In genomic region chr5:108458706-108459105, GRCm38 (mm10) we compare ENCODE assay signal across 14 mouse cellular contexts. TPM values are rescaled to one million over a fixed set of nuclear protein-coding genes. Genes with fewer than 3 reads are reported as not detected.
A peak's percentile ranks its signal among the peaks of the same experiment; 100 is the strongest.
DNase-seq lines count a peak whose midpoint lies in the region.
"Had no signal": no experiment of that assay in that cellular context is flagged by ENCODE, and none has a peak within 500 bp of the region (broad histone marks: within the 10 kb centered on the region; RNA-seq: fewer than 3 reads in every experiment).

No protein-coding gene starts in this region.

- intact Hi-C loops in left cerebral cortex, postnatal 14 days (cut with DNase I): no loop called here

- DNase-seq in heart, adult 11 months: peak; percentile 62
- DNase-seq in heart, adult 18-20 months: no peak
- peak; percentile 3 for DNase-seq in urinary bladder, postnatal 10 days (ENCODE audit: low spot score)
- no peak for DNase-seq in urinary bladder, postnatal 36 days (ENCODE audit: low spot score in 2 of 2)
- DNase-seq in thymus, postnatal 14 days: peak; percentile 63
- DNase-seq in adrenal gland, postnatal 10 days: no peak
- no peak for DNase-seq in embryo, embryonic 10 days (ENCODE audit: low spot score)
- DNase-seq in left cerebral cortex, postnatal 14 days (ENCODE audit: low spot score in 2 of 2): no peak
- DNase-seq: adrenal gland, adult 2 months; adrenal gland, postnatal 36 days; cerebellum, adult 2 months; cerebellum, postnatal 14 days; gastrocnemius, postnatal 36 days; heart, postnatal 4 days had no signal

RNA-seq across cellular contexts. Expression of gene Pcgf3, which starts 2.3 kb away (rescaled TPM):
- total RNA-seq in heart, adult 18-20 months (2021): 10 to 100 TPM; 29.9 to 31.3 TPM
- total RNA-seq in adrenal gland, postnatal 10 days (2021): 10 to 100 TPM; 42.6 to 49.1 TPM
- total RNA-seq in left cerebral cortex, postnatal 14 days (2021): 10 to 100 TPM; 60.6 to 64.4 TPM

RNA-seq across cellular contexts. Expression of gene Mfsd7a, which starts 10.0 kb away (rescaled TPM):
- 1 to 10 TPM; 1.8 to 2.9 TPM for total RNA-seq in heart, adult 18-20 months (2021)
- total RNA-seq in adrenal gland, postnatal 10 days (2021): 1 to 10 TPM; 1.1 to 1.9 TPM
- under 1 TPM; 0.22 to 0.51 TPM for total RNA-seq in left cerebral cortex, postnatal 14 days (2021)

RNA-seq across cellular contexts. Expression of gene Atp5k, which starts 24.5 kb away (rescaled TPM):
- total RNA-seq in heart, adult 18-20 months (2021): 1,000 to 10,000 TPM; 1,085 to 1,145 TPM
- total RNA-seq in adrenal gland, postnatal 10 days (2021): 100 to 1,000 TPM; 786 to 795 TPM
- 100 to 1,000 TPM; 253 to 266 TPM for total RNA-seq in left cerebral cortex, postnatal 14 days (2021)

Comparison
In these comparisons a context has a peak if more than half of its experiments do, and no peak if none do; other contexts are left out.
1. DNase-seq: peak in heart, adult 11 months (single experiment), urinary bladder, postnatal 10 days (single experiment) and thymus, postnatal 14 days (single experiment); none in heart, adult 18-20 months (0 of 2), urinary bladder, postnatal 36 days (0 of 2), adrenal gland, postnatal 10 days (single experiment), embryo, embryonic 10 days (single experiment) and left cerebral cortex, postnatal 14 days (0 of 2).